Mouse (Mus musculus) left cerebral cortex, adult 2 months (tissue): Measurements from ENCODE around the gene Rarres1. TPM values are rescaled to one million over a fixed set of nuclear protein-coding genes. Genes with fewer than 3 reads are reported as not detected.

ENCODE experiments used
- DNase-seq, 2 experiments: peaks; one replicate each; pipeline ENCODE4 v3.0.0; 2021 to 2022; ENCODE audit warnings: low spot score in 2 of 2, mixed read lengths in 1 of 2; ENCODE audit errors: extremely low spot score in 1 of 2
- H3K27ac ChIP-seq: fragments of 200-600 bp; 2 replicates; pipeline ENCODE4 v1.8.1; 2022
- H3K4me3 ChIP-seq: fragments of 200-600 bp; 2 replicates; pipeline ENCODE4 v1.8.1; 2022
- CTCF ChIP-seq: fragments of 200-600 bp; IDR thresholded peaks from 2 replicates; pipeline ENCODE4 v1.8.1; 2022; ENCODE audit warnings: antibody characterized with exemption, mild to moderate bottlenecking, moderate library complexity
- intact Hi-C: fragments of 180-260 bp; cut with DNase I; formaldehyde crosslinking; loops from one replicate; pipeline ENCODE4 v1.15.1; 2025
- total RNA-seq, 2 experiments: library from RNA; stranded (reverse); gene quantifications; 2 replicates each; pipeline ENCODE4 v1.2.3; 2021

The Rarres1 gene
- total RNA-seq, 2 experiments from 2014 or later, result 1.5 to 1.7 TPM

GRCm38 (mm10) chr3:67514801-67515273, 486 bp downstream of the Rarres1 start:
- intact Hi-C loops, result loop anchor here (1.0 kb wide), 1 partner anchor 53 kb away; no protein-coding TSS in a partner anchor
- peak in 1 of 2 experiments; percentile 30 for DNase-seq
- no peak for TF ChIP-seq CTCF
- Histone ChIP-seq H3K27ac (no peak overlapping the region), H3K4me3 (peak overlapping the region; percentile 59)

GRCm38 (mm10) chr3:67512807-67513206, 2.5 kb downstream of the Rarres1 start:
- no peak overlapping the region for H3K4me3 ChIP-seq
- peak; percentile 72 to 73 for DNase-seq
- H3K27ac ChIP-seq, result no peak overlapping the region
- intact Hi-C loops, result loop anchor here (2.0 kb wide), 1 partner anchor 540 kb away; no protein-coding TSS in a partner anchor
- peak; percentile 91 for TF ChIP-seq CTCF

- intact Hi-C loops, result no loop called here
- Histone ChIP-seq H3K4me3 (no peak overlapping the region), H3K27ac (no peak overlapping the region)
- no peak for DNase-seq
- TF ChIP-seq CTCF, result no peak
These were observed 7.0 kb downstream of the Rarres1 start for GRCm38 (mm10) chr3:67508216-67508892.

- intact Hi-C loops, result no loop called here
- TF ChIP-seq CTCF, result no peak
- Histone ChIP-seq H3K27ac (no peak overlapping the region), H3K4me3 (no peak overlapping the region)
- DNase-seq, result no peak
These were observed 10.0 kb downstream of the Rarres1 start for GRCm38 (mm10) chr3:67505286-67505685.

GRCm38 (mm10) chr3:67503878-67504277, 11.4 kb downstream of the Rarres1 start:
- DNase-seq, result no peak
- TF ChIP-seq CTCF, result no peak
- no peak overlapping the region for H3K27ac ChIP-seq
- intact Hi-C loops, result no loop called here
- H3K4me3 ChIP-seq, result no peak overlapping the region

- intact Hi-C loops, result no loop called here
- no peak overlapping the region for H3K4me3 ChIP-seq
- TF ChIP-seq CTCF, result no peak
- H3K27ac ChIP-seq, result no peak overlapping the region
- DNase-seq, result no peak
These were observed 15.9 kb downstream of the Rarres1 start for GRCm38 (mm10) chr3:67499406-67499791.

GRCm38 (mm10) chr3:67498773-67499405, 16.4 kb downstream of the Rarres1 start:
- intact Hi-C loops, result no loop called here
- DNase-seq, result no peak
- H3K27ac ChIP-seq, result no peak overlapping the region
- no peak overlapping the region for H3K4me3 ChIP-seq
- no peak for TF ChIP-seq CTCF

GRCm38 (mm10) chr3:67497998-67498397, 17.3 kb downstream of the Rarres1 start:
- no peak for DNase-seq
- intact Hi-C loops, result no loop called here
- no peak for TF ChIP-seq CTCF
- Histone ChIP-seq H3K4me3 (no peak overlapping the region), H3K27ac (no peak overlapping the region)

GRCm38 (mm10) chr3:67496310-67496709, 19.0 kb downstream of the Rarres1 start:
- intact Hi-C loops, result no loop called here
- no peak for TF ChIP-seq CTCF
- DNase-seq, result no peak
- no peak overlapping the region for H3K4me3 ChIP-seq
- no peak overlapping the region for H3K27ac ChIP-seq

GRCm38 (mm10) chr3:67493132-67493531, 22.2 kb downstream of the Rarres1 start:
- TF ChIP-seq CTCF, result no peak
- Histone ChIP-seq H3K4me3 (no peak overlapping the region), H3K27ac (no peak overlapping the region)
- DNase-seq, result no peak
- intact Hi-C loops, result no loop called here

GRCm38 (mm10) chr3:67492086-67492869, 23.0 kb downstream of the Rarres1 start:
- intact Hi-C loops, result no loop called here
- no peak overlapping the region for H3K4me3 ChIP-seq
- no peak for TF ChIP-seq CTCF
- H3K27ac ChIP-seq, result no peak overlapping the region
- DNase-seq, result no peak

- intact Hi-C loops, result no loop called here
- H3K4me3 ChIP-seq, result no peak overlapping the region
- no peak for DNase-seq
- no peak for TF ChIP-seq CTCF
- no peak overlapping the region for H3K27ac ChIP-seq
These were observed 25.2 kb downstream of the Rarres1 start for GRCm38 (mm10) chr3:67490156-67490555.
